Mouse (Mus musculus): ENCODE measurements around the gene Olfr706.

- TF ChIP-seq CTCF (IDR thresholded peaks at IDR 0.05; ENCODE audit: low read depth, low read length) (no peak), POLR2A (IDR thresholded peaks at IDR 0.05; ENCODE audit: insufficient read depth, low read length) (no peak), EP300 (IDR thresholded peaks at IDR 0.05; ENCODE audit: insufficient read depth, low read depth, low read length) (no peak)
Measured at GRCm38 (mm10) chr7:106843060-106843459, 44.9 kb downstream of the Olfr706 start, which contains the start of gene Olfr703.

Data from ES-Bruce4 (cell line).